Mouse (Mus musculus): ENCODE measurements around the gene Rpl31. TPM values are rescaled to one million over a fixed set of nuclear protein-coding genes. Genes with fewer than 3 reads are reported as not detected.
A peak's percentile ranks its signal among the peaks of the same experiment; 100 is the strongest.

Gene Rpl31
- total RNA-seq, 2 experiments from 2014 or later = 448 to 544 TPM

- no peak for DNase-seq (ENCODE audit: low spot score in 2 of 2)
Observed at GRCm38 (mm10) chr1:39362515-39362893, 5.1 kb upstream of the Rpl31 start.

DNA sequence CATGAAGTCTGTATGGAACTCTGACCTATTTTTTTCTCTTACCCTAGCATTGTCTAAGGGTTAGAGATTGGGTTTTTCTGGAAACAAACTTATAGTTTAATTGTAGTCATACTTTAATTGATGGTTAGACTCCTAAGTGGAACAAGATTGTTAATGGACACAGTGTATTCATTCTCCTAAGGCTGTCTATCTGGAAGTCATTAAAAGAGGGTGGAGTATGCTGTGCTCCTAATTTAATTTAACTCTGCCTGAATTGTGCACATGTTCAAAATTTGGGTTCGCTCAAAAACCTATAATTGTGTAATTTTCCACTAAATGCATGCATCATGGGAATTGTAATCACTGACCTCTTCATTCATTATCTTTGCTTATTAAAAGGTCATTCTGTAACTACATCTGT is 2.1 kb upstream of the Rpl31 start:
- no peak for DNase-seq (ENCODE audit: low spot score in 2 of 2)

DNA sequence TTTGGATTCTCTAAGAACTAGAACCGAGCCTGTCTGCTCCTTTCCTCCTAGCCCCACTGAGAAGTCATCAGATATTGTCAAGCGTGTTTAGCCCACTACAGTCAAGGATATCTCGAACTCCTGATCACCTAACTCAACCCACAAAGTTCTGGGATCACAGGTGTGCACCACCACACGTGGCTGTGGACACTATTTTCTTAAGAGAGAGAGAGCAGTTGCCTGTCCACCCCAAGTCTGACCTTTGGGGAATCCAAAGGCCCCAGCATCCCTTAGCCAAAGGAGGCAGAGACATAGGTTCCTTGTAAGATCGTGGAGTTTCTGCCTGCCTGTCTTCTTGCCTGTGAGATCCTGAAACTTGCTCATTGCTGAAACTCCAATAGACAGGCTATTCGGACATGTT is 597 bp upstream of the Rpl31 start:
- DNase-seq (ENCODE audit: low spot score in 2 of 2) = no peak

- DNase-seq (ENCODE audit: low spot score in 2 of 2) = no peak
Observed at GRCm38 (mm10) chr1:39368267-39368841, 712 bp downstream of the Rpl31 start.

DNA sequence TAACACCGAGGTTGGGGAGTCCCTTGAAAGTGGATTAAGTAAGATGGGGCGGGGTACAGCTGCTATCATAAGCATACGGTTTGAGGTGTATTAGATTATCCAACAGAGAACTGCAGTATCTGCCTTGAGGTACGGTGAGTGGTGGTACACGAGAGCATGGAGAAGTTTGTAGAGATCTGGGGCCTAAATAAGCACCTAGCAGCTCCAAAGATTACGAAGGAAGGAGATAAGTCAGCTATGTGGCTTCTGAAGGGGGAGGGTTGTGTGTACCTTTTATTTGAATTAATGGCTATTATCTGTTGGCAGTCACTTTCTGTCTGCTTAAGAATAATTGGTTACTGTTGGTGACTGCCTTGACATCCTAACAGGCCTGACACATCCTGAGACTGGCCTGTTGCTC is 2.8 kb downstream of the Rpl31 start:
- no peak for DNase-seq (ENCODE audit: low spot score in 2 of 2)

GRCm38 (mm10) chr1:39372220-39372843 is 4.7 kb downstream of the Rpl31 start:
- DNase-seq (ENCODE audit: low spot score in 2 of 2) = no peak

DNA sequence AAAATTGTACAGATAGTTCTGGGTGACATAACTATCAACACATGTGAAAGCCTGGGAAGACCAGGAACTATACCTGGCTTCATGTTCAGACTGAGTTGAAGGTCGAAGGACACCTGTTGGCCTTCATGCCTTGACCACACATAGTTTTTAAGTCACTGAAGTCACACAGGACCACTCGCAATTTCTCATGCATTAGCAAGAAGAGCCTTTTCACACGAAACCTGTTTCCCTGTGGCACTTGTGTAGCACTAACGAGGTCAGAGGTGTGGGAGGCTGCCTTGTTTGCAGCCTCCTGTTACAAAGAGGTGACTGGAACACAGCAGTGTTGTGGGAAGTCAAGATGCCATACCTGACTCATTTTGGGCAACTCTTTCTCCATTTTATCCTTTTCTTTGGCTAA is 5.7 kb downstream of the Rpl31 start:
- DNase-seq (ENCODE audit: low spot score in 2 of 2) = no peak

DNA sequence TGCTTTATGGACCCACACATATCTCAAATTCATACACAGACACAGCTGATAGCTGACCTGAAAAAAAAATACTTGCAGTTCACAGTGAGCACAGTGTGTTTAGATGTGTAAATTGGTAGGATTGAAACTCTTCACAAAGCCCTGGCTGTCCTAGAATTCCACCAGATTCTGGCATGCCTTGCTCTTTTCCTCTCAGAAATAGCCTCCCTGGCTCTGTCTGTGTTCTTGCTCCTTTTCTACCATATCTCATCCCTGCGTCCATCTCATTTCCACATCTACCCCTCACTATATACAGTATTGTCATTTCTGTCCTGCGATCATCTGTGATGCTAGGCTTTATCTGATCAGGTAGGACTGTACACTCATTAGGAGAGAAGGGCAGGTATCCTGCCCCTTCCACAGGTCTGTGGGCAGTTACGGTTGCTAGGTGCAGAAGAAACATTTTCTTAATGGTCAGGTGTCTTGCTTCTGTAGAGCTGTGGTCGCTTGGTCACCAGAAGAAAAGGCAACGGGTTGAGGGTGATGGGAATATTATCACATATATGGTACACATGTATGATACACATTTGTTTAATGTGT is 6.7 kb downstream of the Rpl31 start:
- DNase-seq (ENCODE audit: low spot score in 2 of 2) = no peak

GRCm38 (mm10) chr1:39376121-39376520 is 8.5 kb downstream of the Rpl31 start:
- DNase-seq (ENCODE audit: low spot score in 2 of 2) = no peak

DNA sequence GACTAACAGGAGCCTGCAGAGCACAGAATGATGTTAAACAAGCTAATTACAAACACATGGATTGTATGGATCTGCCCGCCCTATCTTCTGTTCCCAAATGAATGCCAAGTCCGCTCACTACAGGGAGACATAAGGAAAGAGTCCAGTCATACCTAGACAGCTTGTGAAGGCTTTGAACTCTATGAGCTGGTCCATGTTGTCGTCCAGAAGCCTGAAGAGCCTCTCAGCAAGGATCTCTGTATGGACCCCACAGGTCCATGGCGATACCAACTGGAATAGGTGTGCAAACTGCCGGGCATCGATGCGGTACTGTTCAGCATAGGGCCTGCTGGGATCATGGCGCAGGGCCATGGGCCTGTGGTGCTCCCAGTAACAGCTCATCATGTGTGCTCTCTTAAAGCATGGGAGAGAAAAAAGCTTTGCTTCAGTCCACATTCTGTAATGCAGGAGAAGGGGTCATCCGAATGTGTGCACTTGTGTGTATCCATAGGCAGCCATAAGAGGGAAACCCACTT is 9.1 kb downstream of the Rpl31 start:
- no peak for DNase-seq (ENCODE audit: low spot score in 2 of 2)

- DNase-seq (ENCODE audit: low spot score in 2 of 2) = no peak
Observed at GRCm38 (mm10) chr1:39378540-39378939, 10.9 kb downstream of the Rpl31 start.

DNA sequence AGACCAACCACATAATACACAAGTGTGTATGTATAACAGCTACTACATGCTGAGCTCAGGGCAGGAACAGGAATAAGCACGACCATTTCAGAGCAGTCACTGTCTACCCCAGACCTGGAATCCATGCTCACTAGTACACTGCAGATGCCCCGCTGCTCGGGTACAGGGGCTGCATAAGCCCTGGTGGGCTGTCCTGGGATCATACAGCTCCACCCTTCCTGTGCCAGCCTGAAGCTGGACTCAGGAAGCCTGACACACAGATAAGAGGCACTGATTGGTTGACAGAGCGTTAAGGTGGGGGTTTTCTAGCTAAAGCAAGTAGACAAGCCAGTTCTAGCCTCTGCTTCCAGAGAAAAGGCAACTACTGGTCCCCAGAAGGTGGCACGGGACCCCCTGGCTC is 11.4 kb downstream of the Rpl31 start:
- DNase-seq (ENCODE audit: low spot score in 2 of 2) = no peak

DNA sequence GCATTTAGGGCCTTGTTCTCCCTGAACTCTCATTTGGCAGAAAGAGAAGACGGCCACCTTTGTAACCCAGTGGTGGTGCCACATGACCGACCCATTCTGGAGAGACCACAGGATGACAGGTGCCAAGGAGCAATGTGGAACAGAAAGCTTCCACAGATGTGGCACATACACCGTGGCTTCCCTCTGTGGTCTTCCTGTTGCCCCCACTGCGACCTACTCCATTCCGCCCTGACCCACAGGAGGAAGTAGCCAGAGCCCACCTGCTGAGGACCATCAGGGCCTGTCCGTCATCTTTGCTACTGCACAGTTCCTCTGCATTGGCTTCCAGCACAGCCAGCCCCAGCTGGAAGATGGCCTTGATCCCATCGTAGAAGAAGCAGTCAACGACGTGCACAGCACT is 13.4 kb downstream of the Rpl31 start:
- DNase-seq (ENCODE audit: low spot score in 2 of 2) = no peak

DNA sequence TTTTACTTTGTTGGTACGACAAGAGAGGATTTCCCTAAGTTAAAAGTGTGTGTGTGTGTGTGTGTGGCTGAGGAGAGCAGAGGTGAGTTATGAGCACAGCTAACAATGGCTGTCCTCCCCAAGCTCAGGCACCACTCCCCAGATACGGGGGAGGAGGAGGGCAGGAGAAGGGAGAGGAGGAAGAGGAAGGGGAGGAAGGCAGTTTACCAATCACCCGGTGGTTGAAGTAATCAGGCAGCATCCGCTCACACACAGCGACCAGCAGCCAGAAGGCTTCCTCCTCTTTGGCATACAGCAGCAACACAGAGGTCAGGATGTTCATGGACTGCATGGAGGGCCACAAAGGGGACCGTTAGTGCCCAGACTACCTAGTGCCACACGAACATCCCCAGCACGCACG is 17.3 kb downstream of the Rpl31 start:
- no peak for DNase-seq (ENCODE audit: low spot score in 2 of 2)

- DNase-seq (ENCODE audit: low spot score in 2 of 2) = no peak
Observed at GRCm38 (mm10) chr1:39386456-39386855, 18.8 kb downstream of the Rpl31 start.

DNA sequence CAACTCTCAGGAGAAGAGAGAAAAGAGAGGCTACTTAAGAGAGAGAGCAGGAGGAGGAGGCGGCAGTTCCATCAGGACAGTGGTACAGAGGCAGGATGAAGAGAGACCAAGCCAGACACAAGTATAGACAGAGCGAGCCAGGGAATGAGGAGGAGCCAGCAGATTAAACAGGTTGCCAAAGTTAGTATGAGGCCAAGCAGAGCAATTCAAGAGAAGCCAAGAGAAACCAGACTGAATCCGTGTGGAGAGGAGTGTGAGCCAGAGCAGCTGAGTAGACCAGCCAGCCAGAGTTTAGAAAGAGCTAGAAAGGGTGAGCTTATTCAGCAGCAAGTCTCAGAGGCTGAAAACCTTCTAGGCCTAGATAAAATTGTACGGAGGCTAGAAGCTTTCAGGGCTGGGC is 19.9 kb downstream of the Rpl31 start:
- peak; percentile 35 to 72 for DNase-seq (ENCODE audit: low spot score in 2 of 2)

DNA sequence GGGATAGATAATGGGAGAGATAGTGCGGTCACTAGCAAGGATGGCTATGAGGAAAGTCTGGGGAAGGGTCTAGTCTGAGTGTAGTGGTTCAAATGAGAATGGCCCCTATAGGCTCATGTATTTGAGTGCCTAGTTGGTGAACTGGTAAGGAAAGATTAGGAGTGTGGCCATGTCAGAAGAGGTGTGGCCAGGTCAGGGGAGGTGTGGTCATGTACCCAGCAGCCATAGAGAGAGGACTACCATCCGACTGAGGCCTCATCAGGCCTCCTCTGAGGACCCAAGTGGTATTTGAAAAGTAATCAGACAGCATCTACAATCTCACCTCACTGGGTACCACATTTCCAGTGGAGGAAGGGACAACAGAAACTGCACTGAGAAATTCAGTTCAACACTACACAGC is 20.5 kb downstream of the Rpl31 start:
- no peak for DNase-seq (ENCODE audit: low spot score in 2 of 2)

DNA sequence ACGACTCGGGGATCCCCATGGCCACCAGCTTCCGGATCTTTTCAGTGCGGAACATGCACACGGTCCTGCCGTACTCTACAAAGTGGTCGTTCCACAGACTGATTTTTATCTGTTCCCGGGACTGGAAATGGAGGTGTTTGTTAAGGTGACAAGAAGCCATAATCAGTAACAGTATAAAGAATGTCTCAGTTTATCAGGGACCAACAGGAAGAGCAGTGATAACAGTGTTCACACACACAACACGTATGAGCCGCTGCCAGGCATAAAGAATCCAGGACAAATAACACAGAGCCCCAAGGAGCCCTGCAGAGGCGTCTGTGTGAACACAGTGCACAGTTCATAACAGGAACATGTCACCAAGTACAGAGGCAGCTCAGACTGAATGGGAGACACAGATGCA is 21.7 kb downstream of the Rpl31 start:
- no peak for DNase-seq (ENCODE audit: low spot score in 2 of 2)

GRCm38 (mm10) chr1:39391652-39392051 is 24.0 kb downstream of the Rpl31 start:
- DNase-seq (ENCODE audit: low spot score in 2 of 2) = no peak

- DNase-seq (ENCODE audit: low spot score in 2 of 2) = peak; percentile 77 to 80
Observed at GRCm38 (mm10) chr1:39392189-39392588, 24.5 kb downstream of the Rpl31 start.

DNA sequence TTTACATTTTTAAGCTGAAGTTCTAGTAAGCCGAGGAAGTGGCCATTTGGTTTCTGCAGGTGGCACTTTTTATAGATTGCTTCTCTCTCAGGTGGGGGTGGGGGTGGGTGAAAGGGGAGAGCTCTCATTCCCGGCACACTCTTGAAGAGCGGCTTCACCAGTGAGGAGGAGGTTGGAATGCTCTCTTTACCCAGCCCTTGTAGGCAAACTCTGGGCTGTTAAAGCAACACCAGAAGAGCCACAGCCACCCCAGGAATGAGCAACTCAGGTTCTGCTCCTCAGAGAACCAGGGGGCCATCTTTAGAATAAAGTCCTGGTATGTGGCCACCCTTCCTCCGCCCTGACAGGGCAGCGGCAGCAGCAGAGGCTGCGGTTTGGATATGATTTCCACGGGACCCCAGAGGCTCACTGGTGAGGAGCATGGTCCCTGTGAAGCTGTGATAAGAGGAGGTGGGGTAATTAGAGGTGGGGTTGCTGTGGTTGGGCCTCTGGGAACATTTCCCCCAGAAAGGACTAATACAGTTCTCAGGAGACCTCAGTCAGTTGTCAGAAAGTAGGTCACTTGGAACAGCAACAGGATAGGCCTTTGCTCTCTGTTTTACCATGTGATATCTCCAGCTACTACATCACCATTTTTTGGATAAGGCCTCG is 25.7 kb downstream of the Rpl31 start:
- no peak for DNase-seq (ENCODE audit: low spot score in 2 of 2)

DNA sequence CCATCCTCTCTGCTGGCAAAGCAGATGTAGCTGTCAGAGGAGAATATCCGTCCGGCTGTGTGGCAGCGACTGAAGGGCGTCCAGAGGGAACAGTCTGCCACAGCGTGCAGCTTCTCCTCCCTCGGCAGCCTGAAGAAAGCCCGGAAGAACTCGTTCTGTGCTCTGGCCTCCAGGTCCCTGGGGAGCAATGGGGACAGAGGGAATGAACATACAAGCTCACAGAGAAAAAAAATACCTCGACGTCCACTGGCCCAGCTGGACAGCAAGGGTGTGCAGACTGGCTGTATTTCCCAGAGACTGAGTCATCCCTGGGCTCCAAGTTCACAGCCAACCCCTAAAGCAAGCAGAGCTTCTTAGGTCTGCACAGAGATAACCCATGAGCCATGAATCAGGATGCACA is 26.5 kb downstream of the Rpl31 start:
- DNase-seq (ENCODE audit: low spot score in 2 of 2) = no peak

Measured in layer of hippocampus, postnatal 14 days (tissue).